Mouse (Mus musculus) heart, adult 2 months (tissue): Measurements from ENCODE around the gene Usp4.

Experiments used
- CTCF ChIP-seq: fragments of 200-600 bp; IDR thresholded peaks from 2 replicates; pipeline ENCODE4 v1.8.1; 2022; ENCODE audit warnings: antibody characterized with exemption, mild to moderate bottlenecking, moderate library complexity
- EP300 ChIP-seq: fragments of 200-500 bp; IDR thresholded peaks from 2 replicates; pipeline ENCODE4 v1.6.1; 2011; ENCODE audit warnings: low read depth, low read length, control low read depth; ENCODE audit not compliant: insufficient read depth

GRCm38 (mm10) chr9:108307021-108307807 lies 40.4 kb upstream of the Usp4 start:
- no peak for TF ChIP-seq CTCF
- no peak for TF ChIP-seq EP300
